ENCODE assay signal across 8 mouse cellular contexts in the genomic region with DNA sequence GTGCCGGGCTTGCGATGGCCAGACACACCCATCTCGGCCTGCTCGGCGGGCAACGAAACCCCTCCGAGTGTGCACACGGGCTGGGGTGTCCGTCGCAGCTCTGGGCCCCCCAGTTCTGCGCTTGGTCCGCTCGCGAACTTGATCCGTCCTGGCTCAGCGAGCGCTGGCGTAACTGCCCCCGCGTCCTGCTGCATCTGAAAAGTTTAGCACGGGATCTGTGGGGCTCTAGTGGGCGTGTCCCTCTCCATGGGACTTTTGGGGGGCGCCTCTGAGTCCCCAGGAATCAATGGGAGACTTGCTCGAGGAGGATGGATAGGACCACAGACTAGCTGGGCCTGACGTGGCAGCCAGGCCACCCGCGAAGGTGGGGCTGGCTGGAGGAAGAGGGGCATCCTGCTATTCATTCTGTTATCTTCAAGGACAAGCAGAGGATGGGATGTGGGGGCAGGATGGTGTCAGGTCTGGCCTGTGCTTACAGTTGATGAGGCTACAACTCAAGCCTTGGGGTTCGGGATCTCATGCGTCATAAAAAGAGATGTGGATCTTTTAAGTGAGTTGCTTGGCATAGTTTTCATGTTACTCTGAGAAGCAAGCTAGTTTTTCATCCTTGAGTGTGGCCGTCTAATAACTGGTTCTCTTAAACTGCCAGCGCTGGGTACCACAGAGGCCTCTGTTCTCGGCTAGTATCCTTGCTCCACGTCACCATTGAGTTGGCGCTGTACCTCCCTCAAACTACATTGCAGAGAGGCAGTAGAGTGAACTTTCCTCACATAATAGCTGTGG. TPM values are rescaled to one million over a fixed set of nuclear protein-coding genes. Genes with fewer than 3 reads are reported as not detected.
DNase-seq lines count a peak whose midpoint lies in the region; ATAC-seq lines count a peak whose summit lies in the region.

No protein-coding gene starts in this region.

- H3K36me3 ChIP-seq in forebrain, embryonic 14.5 days (ENCODE audit: control insufficient read depth, insufficient read depth, low read length), result peaks cover 16% of the 10 kb centered on the region; the same call in 1 of the 2 replicates
- peaks cover 33% of the 10 kb centered on the region for H3K36me3 ChIP-seq in kidney, embryonic 14.5 days (ENCODE audit: control insufficient read depth, insufficient read depth, low read length)

- H3K9ac ChIP-seq in forebrain, embryonic 14.5 days (ENCODE audit: low read length), result peak overlapping the region; percentile 93
- peak overlapping the region; percentile 96 for H3K9ac ChIP-seq in kidney, embryonic 14.5 days (ENCODE audit: low read depth, low read length)

- H3K4me1 ChIP-seq in forebrain, embryonic 14.5 days (ENCODE audit: control insufficient read depth, insufficient read depth, low read length), result peaks cover 6% of the 10 kb centered on the region
- H3K4me1 ChIP-seq in kidney, embryonic 14.5 days (ENCODE audit: control insufficient read depth, insufficient read depth, low read length), result peaks cover 16% of the 10 kb centered on the region

- H3K27ac ChIP-seq in forebrain, embryonic 14.5 days (ENCODE audit: low read depth, low read length), result peak overlapping the region; percentile 55; the same call in 1 of the 2 replicates
- H3K27ac ChIP-seq in kidney, embryonic 14.5 days (ENCODE audit: low read depth, low read length), result peak overlapping the region; percentile 88

- DNase-seq in gastrocnemius, adult 18-20 months (ENCODE audit: low spot score), result peak; percentile 14
- no peak for DNase-seq in gastrocnemius, postnatal 10 days
- peak; percentile 42 for DNase-seq in MN1 (ENCODE audit: low spot score)
- peak; percentile 11 for DNase-seq in forebrain, embryonic 14.5 days (ENCODE audit: low spot score)
- no peak for DNase-seq in retina, embryonic 14.5 days (ENCODE audit: low spot score)
- DNase-seq in urinary bladder, postnatal 25 days (ENCODE audit: low spot score), result no peak

- ATAC-seq in forebrain, embryonic 14.5 days, result no peak; the same call in 1 of the 2 replicates
- no peak; the same call in 1 of the 2 replicates for ATAC-seq in kidney, embryonic 14.5 days (ENCODE audit: low FRiP score, low TSS enrichment)
- peak; percentile 22; the same call in 1 of the 2 replicates for ATAC-seq in megakaryocyte-erythroid progenitor cell, adult 5-6 weeks (replicated peaks; ENCODE audit: low FRiP score, low TSS enrichment, poor library complexity, severe bottlenecking)

- no peaks in the 10 kb centered on the region for H3K27me3 ChIP-seq in forebrain, embryonic 14.5 days (replicated peaks; ENCODE audit: control insufficient read depth, insufficient read depth, low read length)
- no peaks in the 10 kb centered on the region for H3K27me3 ChIP-seq in kidney, embryonic 14.5 days (ENCODE audit: control insufficient read depth, insufficient read depth, low read length)

- H3K9me3 ChIP-seq in forebrain, embryonic 14.5 days (replicated peaks; ENCODE audit: control insufficient read depth, low read length), result no peaks in the 10 kb centered on the region
- no peaks in the 10 kb centered on the region for H3K9me3 ChIP-seq in kidney, embryonic 14.5 days (ENCODE audit: control insufficient read depth, low read length)

- peak overlapping the region; percentile 90 for H3K4me3 ChIP-seq in forebrain, embryonic 14.5 days (ENCODE audit: low read depth, low read length)
- peak overlapping the region; percentile 99 for H3K4me3 ChIP-seq in kidney, embryonic 14.5 days (ENCODE audit: low read length)

- peak overlapping the region; percentile 84 for H3K4me2 ChIP-seq in forebrain, embryonic 14.5 days (ENCODE audit: low read length)
- H3K4me2 ChIP-seq in kidney, embryonic 14.5 days (replicated peaks; ENCODE audit: low read depth, low read length), result peak overlapping the region; percentile 88

- 5% methylated on average over 34 of the region's 34 CpGs for WGBS in forebrain, embryonic 14.5 days
- 4% methylated on average over 34 of the region's 34 CpGs for WGBS in kidney, embryonic 14.5 days

RNA-seq across cellular contexts. Expression of a gene that starts 0.7 kb away (rescaled TPM):
- total RNA-seq in gastrocnemius, adult 18-20 months (2021), result 10 to 100 TPM; 32.2 to 32.5 TPM
- 100 to 1,000 TPM in 1 of 2 experiments, 10 to 100 TPM in 1; 89.0 to 110 TPM for total RNA-seq in gastrocnemius, postnatal 10 days (2021)
- polyA plus RNA-seq in forebrain, embryonic 14.5 days (2014; fragmentation: Nextera tagmentation; extraction: Ambion mirVana), result 137 and 144 TPM in 2 replicates
- 351 and 359 TPM in 2 replicates for polyA plus RNA-seq in kidney, embryonic 14.5 days (2014; fragmentation: Nextera tagmentation; extraction: Ambion mirVana)
- total RNA-seq in megakaryocyte-erythroid progenitor cell, adult 5-6 weeks (2014; fragmentation: Nextera tagmentation), result 50.5 and 62.6 TPM in 2 replicates
- total RNA-seq in megakaryocyte-erythroid progenitor cell, adult 5-6 weeks (2017), result 70.8 and 84.3 TPM in 2 replicates

RNA-seq across cellular contexts. Expression of a gene that starts 47.2 kb away (rescaled TPM):
- total RNA-seq in gastrocnemius, adult 18-20 months (2021), result not detected
- total RNA-seq in gastrocnemius, postnatal 10 days (2021), result under 1 TPM; 0.05 to 0.11 TPM
- polyA plus RNA-seq in forebrain, embryonic 14.5 days (2014; fragmentation: Nextera tagmentation; extraction: Ambion mirVana), result 0.18 and 0.77 TPM in 2 replicates
- 0.06 and 0.20 TPM in 2 replicates for polyA plus RNA-seq in kidney, embryonic 14.5 days (2014; fragmentation: Nextera tagmentation; extraction: Ambion mirVana)
- total RNA-seq in megakaryocyte-erythroid progenitor cell, adult 5-6 weeks (2014; fragmentation: Nextera tagmentation), result not detected in 2 replicates
- not detected in 2 replicates for total RNA-seq in megakaryocyte-erythroid progenitor cell, adult 5-6 weeks (2017)

Comparison
In these comparisons a context has a peak if more than half of its experiments do, and no peak if none do; other contexts are left out.
1. DNase-seq: peak in gastrocnemius, adult 18-20 months (single experiment), MN1 (single experiment) and forebrain, embryonic 14.5 days (single experiment); none in gastrocnemius, postnatal 10 days (single experiment), retina, embryonic 14.5 days (single experiment) and urinary bladder, postnatal 25 days (single experiment).